Mouse (Mus musculus) natural killer cell, adult 2 months (primary cell): ENCODE measurements at regions not wholly inside any gene's neighbourhood (a gene's known extent, or its start where the extent isn't known, plus 50 kb on each side); places are given as distances from the start of the nearest gene placed in this dataset.

ENCODE experiments used
- DNase-seq, 2 experiments: peaks; one replicate each; pipeline ENCODE4 v3.0.0; 2022; ENCODE audit warnings: low spot score in 2 of 2

- no peak for DNase-seq
Observed at GRCm38 (mm10) chr3:58072230-58072839, 224.5 kb upstream of the Pfn2 start.

GRCm38 (mm10) chr3:58089344-58090139, 241.7 kb upstream of the Pfn2 start:
- DNase-seq: no peak

GRCm38 (mm10) chr3:58090396-58090795, 242.5 kb upstream of the Pfn2 start:
- DNase-seq: no peak

- no peak for DNase-seq
Observed at GRCm38 (mm10) chr3:58091466-58092176, 243.7 kb upstream of the Pfn2 start.

- no peak for DNase-seq
Observed at GRCm38 (mm10) chr3:58110911-58111476, 263.1 kb upstream of the Pfn2 start.

- no peak for DNase-seq
Observed at GRCm38 (mm10) chr3:58112431-58112856, 264.6 kb upstream of the Pfn2 start.

GRCm38 (mm10) chr3:58113941-58114340, 266.1 kb upstream of the Pfn2 start:
- DNase-seq: no peak

- no peak for DNase-seq
Observed at GRCm38 (mm10) chr3:58115511-58115910, 267.6 kb upstream of the Pfn2 start.

- DNase-seq: no peak
Observed at GRCm38 (mm10) chr3:58116848-58117247, 269.0 kb upstream of the Pfn2 start.

GRCm38 (mm10) chr3:58120051-58120450, 272.2 kb upstream of the Pfn2 start:
- no peak for DNase-seq

GRCm38 (mm10) chr3:58122456-58123359, 274.8 kb upstream of the Pfn2 start:
- DNase-seq: peak; percentile 5 to 41

GRCm38 (mm10) chr3:58123396-58124077, 275.7 kb upstream of the Pfn2 start:
- no peak for DNase-seq

GRCm38 (mm10) chr3:58124886-58125285, 277.0 kb upstream of the Pfn2 start:
- no peak for DNase-seq

- no peak for DNase-seq
Observed at GRCm38 (mm10) chr3:58126996-58127395, 279.1 kb upstream of the Pfn2 start.

- no peak for DNase-seq
Observed at GRCm38 (mm10) chr3:58128059-58128458, 280.2 kb upstream of the Pfn2 start.

- DNase-seq: no peak
Observed at GRCm38 (mm10) chr3:58129358-58129903, 281.6 kb upstream of the Pfn2 start.

GRCm38 (mm10) chr3:58135607-58136365, 278.7 kb upstream of the Tsc22d2 start:
- no peak for DNase-seq

- DNase-seq: no peak
Observed at GRCm38 (mm10) chr3:58138726-58139585, 275.6 kb upstream of the Tsc22d2 start.

- DNase-seq: no peak
Observed at GRCm38 (mm10) chr3:58146108-58146507, 268.4 kb upstream of the Tsc22d2 start.
